Mouse (Mus musculus): ENCODE data around the gene Nr0b2.
"Not testable (repeated sequence)": the region's sequence is repeated elsewhere in the genome, so short reads cannot be mapped to it uniquely, and the experiment has no call there.

Nr0b2 gene

GRCm38 (mm10) chr4:133552768-133553447 lies at the start of gene Nr0b2:
Nr0b2 (plus strand) TSS chr4:133553376.
- no peak for DNase-seq (ENCODE audit: extremely low read depth, insufficient read length, low spot score)

DNA sequence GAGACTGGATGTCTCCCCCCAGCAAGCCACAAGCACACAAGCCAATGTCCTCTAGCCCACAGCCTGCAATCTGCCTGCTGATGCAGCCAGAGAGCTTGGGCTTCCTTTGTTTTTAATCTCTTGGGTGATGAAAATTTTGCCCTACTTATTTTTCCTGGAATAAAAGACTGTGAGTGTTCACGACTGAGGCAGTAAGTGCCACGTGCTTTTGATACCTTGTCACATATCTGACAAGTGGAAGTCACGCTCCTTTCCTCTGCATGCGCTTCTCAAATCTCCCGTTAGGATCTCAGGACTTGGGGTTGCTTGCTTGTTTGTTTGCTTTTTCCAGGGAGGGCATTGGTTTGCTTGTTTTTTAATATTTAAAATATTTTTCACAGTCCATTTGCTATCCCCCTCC lies 48.9 kb upstream of the Nr0b2 start:
- no peak for DNase-seq (ENCODE audit: extremely low read depth, insufficient read length, low spot score)

DNA sequence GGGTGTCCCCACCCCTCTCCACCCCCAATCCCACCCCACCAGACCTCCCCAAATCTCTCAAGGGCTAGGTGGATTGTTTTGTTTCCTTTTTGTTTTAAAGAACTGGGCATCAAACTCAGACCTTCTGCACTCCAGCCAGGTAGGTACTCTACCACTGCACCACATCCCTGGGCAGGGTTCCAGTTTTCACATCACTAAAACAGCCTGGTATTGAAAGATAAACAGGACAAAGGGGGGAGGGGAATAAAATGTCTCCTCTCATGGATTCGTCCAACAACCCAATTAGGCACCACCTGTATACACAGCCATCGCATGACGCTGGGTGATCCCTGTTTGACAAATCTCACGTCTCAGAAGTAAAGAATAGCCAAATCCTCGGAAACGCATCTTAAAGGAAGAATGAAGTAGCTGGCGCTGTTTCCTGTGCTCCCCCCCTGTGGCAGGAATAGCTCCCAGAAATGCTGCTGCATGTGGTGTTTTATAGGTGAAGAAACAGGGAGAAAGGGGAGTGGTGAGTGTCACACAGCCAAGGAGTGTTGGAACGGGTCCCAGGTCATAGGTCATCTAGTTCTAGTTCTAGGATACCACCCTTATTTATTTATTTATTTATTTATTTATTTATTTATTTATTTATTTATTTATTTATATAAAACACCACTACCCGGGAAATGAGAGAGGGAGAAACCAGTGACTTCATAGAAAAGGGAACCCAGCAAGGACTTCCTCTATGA lies 48.3 kb upstream of the Nr0b2 start:
- no peak for DNase-seq (ENCODE audit: extremely low read depth, insufficient read length, low spot score)

DNA sequence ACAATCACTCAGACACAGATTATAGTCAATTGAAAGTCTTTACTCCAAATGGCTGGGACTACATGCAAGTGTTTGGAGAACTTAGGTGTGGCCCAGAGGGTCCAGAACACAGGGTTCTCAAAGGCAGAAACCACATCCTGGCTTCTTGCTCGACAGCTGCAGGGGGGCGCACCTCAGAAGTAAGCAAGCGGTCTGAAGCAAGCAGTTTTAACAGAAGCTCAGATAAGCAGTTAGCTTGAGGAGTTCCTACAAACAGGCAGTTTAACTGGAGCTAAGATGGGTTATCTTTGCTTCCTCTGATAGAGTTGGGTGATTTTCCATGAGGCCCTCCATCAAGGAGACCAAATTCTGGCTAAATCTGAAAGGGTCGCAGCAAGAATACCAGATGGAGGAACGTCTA lies 46.6 kb upstream of the Nr0b2 start:
- DNase-seq (ENCODE audit: extremely low read depth, insufficient read length, low spot score), result no peak

DNA sequence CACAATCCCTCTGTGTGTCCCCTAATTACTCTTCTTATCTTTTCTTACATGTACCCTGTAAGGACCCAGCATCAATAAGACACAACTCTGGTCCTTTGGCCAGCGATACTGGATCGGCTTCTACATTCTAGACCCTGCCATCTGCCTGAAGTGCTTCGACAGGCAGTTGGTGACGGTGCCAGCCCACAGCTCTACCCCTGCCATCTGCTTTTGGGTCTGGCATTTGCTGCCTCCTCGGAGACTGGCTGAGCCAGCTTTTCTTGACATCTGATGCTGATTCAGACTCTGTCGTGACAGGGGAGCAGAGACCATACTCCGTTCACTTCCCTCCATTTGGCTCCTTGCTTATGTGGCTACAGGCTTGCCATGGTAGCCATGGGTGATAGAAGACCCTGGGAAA lies 44.2 kb upstream of the Nr0b2 start:
- no peak for DNase-seq (ENCODE audit: extremely low read depth, insufficient read length, low spot score)

- DNase-seq (ENCODE audit: extremely low read depth, insufficient read length, low spot score), result no peak
These were observed 42.1 kb upstream of the Nr0b2 start for GRCm38 (mm10) chr4:133511050-133511449.

GRCm38 (mm10) chr4:133512511-133512910 lies 40.7 kb upstream of the Nr0b2 start:
- DNase-seq (ENCODE audit: extremely low read depth, insufficient read length, low spot score), result not testable (repeated sequence)

DNA sequence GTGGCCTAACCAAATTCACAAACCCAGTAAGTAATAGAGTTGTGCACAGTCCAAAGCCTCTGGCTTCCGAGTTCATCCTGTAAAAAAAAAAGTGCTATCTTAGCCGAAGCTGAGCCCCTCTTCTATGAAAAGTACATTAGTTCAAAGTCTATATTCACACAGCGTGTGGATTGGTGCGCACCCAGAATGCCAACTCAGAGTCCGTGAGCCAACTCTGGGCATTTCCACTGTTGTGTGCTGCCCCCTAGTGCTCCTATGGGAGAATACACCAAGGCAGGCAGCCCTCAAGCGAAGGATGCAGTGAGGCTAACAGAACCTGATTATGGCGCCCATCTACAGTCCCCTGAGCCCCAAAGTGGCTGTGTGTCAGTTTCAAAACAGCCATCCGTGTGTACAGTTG lies 40.2 kb upstream of the Nr0b2 start:
- no peak for DNase-seq (ENCODE audit: extremely low read depth, insufficient read length, low spot score)

- DNase-seq (ENCODE audit: extremely low read depth, insufficient read length, low spot score), result no peak
These were observed 34.4 kb upstream of the Nr0b2 start, which contains the start of gene Kdf1 for GRCm38 (mm10) chr4:133518601-133519368. Kdf1 (plus strand) TSS chr4:133518963.

DNA sequence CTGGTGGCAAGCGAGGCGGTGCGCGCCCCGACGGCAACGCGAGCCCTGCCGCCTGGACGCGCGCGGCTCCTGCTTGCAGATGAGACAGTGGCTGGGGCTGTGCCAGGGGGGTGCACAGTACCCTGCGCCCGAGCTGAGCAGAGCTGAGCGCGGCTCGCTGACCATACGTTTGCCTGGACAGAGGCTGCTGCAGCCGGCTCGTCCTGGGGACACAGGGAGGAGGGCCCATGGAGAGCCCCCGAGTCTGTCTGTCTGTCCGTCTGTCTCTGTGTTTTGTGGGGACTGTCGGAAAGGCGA lies 33.9 kb upstream of the Nr0b2 start:
- no peak for DNase-seq (ENCODE audit: extremely low read depth, insufficient read length, low spot score)

GRCm38 (mm10) chr4:133521502-133521901 lies 31.7 kb upstream of the Nr0b2 start:
- DNase-seq (ENCODE audit: extremely low read depth, insufficient read length, low spot score), result no peak

- no peak for DNase-seq (ENCODE audit: extremely low read depth, insufficient read length, low spot score)
These were observed 25.4 kb upstream of the Nr0b2 start for GRCm38 (mm10) chr4:133527788-133528187.

DNA sequence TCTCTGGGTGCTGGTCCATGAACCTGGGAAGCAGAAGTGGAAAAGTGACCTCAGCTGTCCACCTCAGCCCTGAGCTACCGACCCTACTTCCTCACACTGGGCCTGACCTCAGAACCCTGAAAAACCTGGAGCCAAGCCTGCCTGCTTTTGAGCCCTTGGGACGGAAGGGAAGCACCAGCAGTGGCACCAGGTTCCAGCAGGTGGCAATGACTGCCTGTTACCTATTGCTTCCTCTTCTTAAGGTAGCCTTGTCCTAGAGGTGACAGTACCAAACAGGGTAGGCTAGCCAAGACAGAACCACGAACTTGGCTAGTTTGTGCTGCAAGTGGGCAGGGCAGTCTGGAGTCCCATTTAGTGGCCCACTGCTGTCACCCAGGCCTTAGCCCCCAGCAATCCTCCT lies 20.4 kb upstream of the Nr0b2 start:
- no peak for DNase-seq (ENCODE audit: extremely low read depth, insufficient read length, low spot score)

- DNase-seq (ENCODE audit: extremely low read depth, insufficient read length, low spot score), result no peak
These were observed 17.1 kb upstream of the Nr0b2 start for GRCm38 (mm10) chr4:133536081-133536480.

GRCm38 (mm10) chr4:133536652-133537051 lies 16.5 kb upstream of the Nr0b2 start:
- DNase-seq (ENCODE audit: extremely low read depth, insufficient read length, low spot score), result no peak

DNA sequence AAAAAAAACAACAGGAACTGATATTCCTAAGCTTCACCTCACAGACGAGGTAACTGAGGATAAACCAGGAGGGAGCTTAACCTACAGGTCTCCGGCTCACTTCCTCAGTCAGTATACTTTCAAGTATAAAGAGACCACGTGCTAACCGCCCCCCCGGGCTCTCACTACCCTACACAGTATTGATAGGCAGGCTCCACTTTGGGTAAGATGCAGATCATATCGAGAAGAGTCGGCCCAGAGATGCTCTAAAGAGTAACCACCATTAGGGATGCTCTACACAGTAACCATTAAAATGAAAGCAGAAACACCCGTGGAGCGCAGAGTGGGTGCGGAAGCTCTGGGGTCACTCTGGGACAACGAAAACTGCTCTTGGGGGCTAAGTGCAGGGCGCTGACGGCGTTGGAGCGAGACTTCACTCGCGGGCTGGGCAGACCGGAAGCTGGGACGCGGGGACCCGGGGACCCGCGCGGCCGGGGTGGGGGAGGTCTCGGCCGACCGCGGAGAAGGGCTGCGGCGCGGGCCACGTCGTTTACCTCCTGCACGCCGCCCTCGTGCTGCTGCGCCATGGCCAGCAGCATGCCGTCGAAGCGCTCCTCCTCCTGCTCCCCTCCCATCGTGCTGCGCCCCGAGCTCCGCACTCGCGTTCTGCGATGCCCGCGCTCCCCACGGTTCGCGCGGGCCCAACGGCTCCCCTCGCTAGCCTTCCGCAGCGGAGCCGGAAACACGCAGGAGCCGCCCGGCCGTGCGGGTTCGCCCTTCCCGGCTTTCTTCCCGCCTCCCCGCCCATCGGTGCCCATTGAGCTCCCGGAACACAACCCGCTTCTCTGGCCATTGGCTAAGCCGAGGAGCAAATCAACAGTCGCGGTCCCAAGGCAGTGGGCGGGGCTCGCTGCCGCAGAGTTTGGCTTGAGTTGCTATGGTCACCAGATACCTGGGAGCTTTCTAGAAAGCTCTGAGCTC lies 7.6 kb upstream of the Nr0b2 start, which contains the start of gene Nudc:
Gene Nudc, minus strand, starts transcription at position 725 of the 960 bp plus-strand sequence.
- peak; percentile 95 for DNase-seq (ENCODE audit: extremely low read depth, insufficient read length, low spot score)

DNA sequence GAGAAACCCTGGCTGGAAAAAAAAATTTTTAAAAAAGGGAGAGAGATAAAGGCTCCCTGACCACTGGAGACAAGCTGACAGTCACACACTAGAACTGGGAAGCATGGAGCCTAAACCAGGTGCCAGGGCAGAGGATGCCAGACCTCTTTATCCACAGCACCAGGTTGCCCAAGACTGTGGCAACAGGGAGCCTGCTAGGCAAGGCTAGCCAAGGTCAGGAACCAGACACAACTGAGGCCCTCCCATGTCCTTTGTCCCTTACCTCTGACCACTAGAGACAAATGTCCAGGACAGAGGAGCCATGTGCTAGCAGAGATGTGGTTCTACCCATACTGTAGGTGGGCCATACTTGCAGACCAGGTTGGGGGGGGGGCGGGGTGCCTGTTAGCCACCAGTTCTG lies 1.1 kb upstream of the Nr0b2 start:
- DNase-seq (ENCODE audit: extremely low read depth, insufficient read length, low spot score), result no peak

- no peak for DNase-seq (ENCODE audit: extremely low read depth, insufficient read length, low spot score)
These were observed 513 bp downstream of the Nr0b2 start for GRCm38 (mm10) chr4:133553448-133554330.

GRCm38 (mm10) chr4:133557041-133557717 lies 4.0 kb downstream of the Nr0b2 start:
- DNase-seq (ENCODE audit: extremely low read depth, insufficient read length, low spot score), result no peak

Data from 3134 (cell line).